ENCODE assay signal across 25 mouse cellular contexts in genomic region chr3:99741249-99742222, GRCm38 (mm10).
DNase-seq lines count a peak whose midpoint lies in the region; ATAC-seq and TF ChIP-seq lines count a peak whose summit lies in the region.
"Had no signal": no experiment of that assay in that cellular context is flagged by ENCODE, and none has a peak within 500 bp of the region (broad histone marks: within the 10 kb centered on the region; RNA-seq: fewer than 3 reads in every experiment).

No protein-coding gene starts in this region.

- peak; percentile 73; the same call in 1 of the 2 replicates for ATAC-seq in hindbrain, embryonic 14.5 days (ENCODE audit: low FRiP score)
- no peak for ATAC-seq in hindbrain, postnatal 0 days
- ATAC-seq in intestine, embryonic 15.5 days: peak; percentile 95
- ATAC-seq: CD4-positive, CD25-positive, alpha-beta regulatory T cell, adult 4 months; forebrain, embryonic 15.5 days; liver, embryonic 12.5 days; liver, postnatal 0 days had no signal

- H3K4me1 ChIP-seq in hindbrain, embryonic 14.5 days (replicated peaks; ENCODE audit: control insufficient read depth, insufficient read depth, low read length): no peaks in the 10 kb centered on the region
- H3K4me1 ChIP-seq in hindbrain, postnatal 0 days (ENCODE audit: insufficient read depth, low read length): no peaks in the 10 kb centered on the region
- no peaks in the 10 kb centered on the region for H3K4me1 ChIP-seq in intestine, embryonic 15.5 days (replicated peaks)
- H3K4me1 ChIP-seq: embryonic facial prominence, embryonic 12.5 days; forebrain, embryonic 10.5 days; forebrain, embryonic 15.5 days; liver, embryonic 12.5 days; megakaryocyte, embryonic 14.5 days; stomach, embryonic 15.5 days had no signal

- H3K4me2 ChIP-seq in hindbrain, embryonic 14.5 days (replicated peaks): no peak overlapping the region
- H3K4me2 ChIP-seq in hindbrain, postnatal 0 days (ENCODE audit: low read depth, low read length): no peak overlapping the region
- H3K4me2 ChIP-seq in intestine, embryonic 15.5 days (replicated peaks): no peak overlapping the region
- H3K4me2 ChIP-seq: embryonic facial prominence, embryonic 12.5 days; forebrain, embryonic 15.5 days; limb, embryonic 13.5 days; liver, embryonic 12.5 days; stomach, embryonic 15.5 days had no signal

- no peaks in the 10 kb centered on the region for H3K36me3 ChIP-seq in hindbrain, embryonic 14.5 days (replicated peaks; ENCODE audit: control insufficient read depth, insufficient read depth)
- H3K36me3 ChIP-seq in hindbrain, postnatal 0 days (ENCODE audit: insufficient read depth, low read length): no peaks in the 10 kb centered on the region
- no peaks in the 10 kb centered on the region for H3K36me3 ChIP-seq in intestine, embryonic 15.5 days
- H3K36me3 ChIP-seq: embryonic facial prominence, embryonic 12.5 days; forebrain, embryonic 10.5 days; forebrain, embryonic 15.5 days; limb, embryonic 13.5 days; liver, embryonic 12.5 days; stomach, embryonic 15.5 days had no signal

- H3K9ac ChIP-seq in hindbrain, embryonic 14.5 days: no peak overlapping the region
- no peak overlapping the region for H3K9ac ChIP-seq in hindbrain, postnatal 0 days (replicated peaks; ENCODE audit: low read length)
- no peak overlapping the region for H3K9ac ChIP-seq in intestine, embryonic 15.5 days
- H3K9ac ChIP-seq: embryonic facial prominence, embryonic 12.5 days; forebrain, embryonic 15.5 days; limb, embryonic 13.5 days; liver, embryonic 12.5 days; liver, postnatal 0 days; stomach, embryonic 15.5 days had no signal

- no peak overlapping the region for H3K4me3 ChIP-seq in hindbrain, embryonic 14.5 days (replicated peaks; ENCODE audit: low read length)
- H3K4me3 ChIP-seq in hindbrain, postnatal 0 days (ENCODE audit: low read length): no peak overlapping the region
- H3K4me3 ChIP-seq in intestine, embryonic 15.5 days (replicated peaks): no peak overlapping the region
- H3K4me3 ChIP-seq: embryonic facial prominence, embryonic 12.5 days; forebrain, embryonic 10.5 days; forebrain, embryonic 15.5 days; limb, embryonic 13.5 days; liver, embryonic 12.5 days; megakaryocyte, embryonic 14.5 days; stomach, embryonic 15.5 days had no signal

- no peak overlapping the region for H3K27ac ChIP-seq in hindbrain, embryonic 14.5 days
- no peak overlapping the region for H3K27ac ChIP-seq in hindbrain, postnatal 0 days
- H3K27ac ChIP-seq in intestine, embryonic 15.5 days: no peak overlapping the region
- H3K27ac ChIP-seq: embryonic facial prominence, embryonic 12.5 days; forebrain, embryonic 10.5 days; forebrain, embryonic 15.5 days; limb, embryonic 13.5 days; liver, embryonic 12.5 days; stomach, embryonic 15.5 days had no signal

- WGBS in hindbrain, embryonic 14.5 days: 60% methylated on average over 3 of the region's 3 CpGs
- WGBS in hindbrain, postnatal 0 days: 57% methylated on average over 3 of the region's 3 CpGs
- WGBS in intestine, embryonic 15.5 days: 56% methylated on average over 3 of the region's 3 CpGs

- no peaks in the 10 kb centered on the region for H3K9me3 ChIP-seq in hindbrain, embryonic 14.5 days (ENCODE audit: control insufficient read depth, low read length)
- no peaks in the 10 kb centered on the region for H3K9me3 ChIP-seq in hindbrain, postnatal 0 days (ENCODE audit: low read length)
- no peaks in the 10 kb centered on the region for H3K9me3 ChIP-seq in intestine, embryonic 15.5 days
- H3K9me3 ChIP-seq: embryonic facial prominence, embryonic 12.5 days; forebrain, embryonic 10.5 days; forebrain, embryonic 15.5 days; limb, embryonic 13.5 days; liver, embryonic 12.5 days; stomach, embryonic 15.5 days had no signal

- no peak for DNase-seq in hindbrain, embryonic 14.5 days (ENCODE audit: low spot score)
- DNase-seq in hindbrain, postnatal 0 days (ENCODE audit: low spot score): no peak
- peak; percentile 3 to 13 for DNase-seq in kidney, postnatal 36 days
- no peak for DNase-seq in kidney, postnatal 4 days
- DNase-seq in Muller cell, postnatal 12 days (ENCODE audit: inconsistent ontology term): peak; percentile 26
- DNase-seq in cerebellum, postnatal 10 days: no peak
- no peak for DNase-seq in adrenal gland, postnatal 25 days
- DNase-seq: adrenal gland, postnatal 36 days; cerebellum, adult 2 months; cerebellum, postnatal 36 days; heart, postnatal 14 days; kidney, adult 18-20 months; kidney, postnatal 14 days; liver, postnatal 0 days; lung, postnatal 36 days; right cerebral cortex, postnatal 25 days had no signal

- no peak for TF ChIP-seq CTCF in hindbrain, postnatal 0 days (IDR thresholded peaks at IDR 0.05; ENCODE audit: low read depth)

- H3K27me3 ChIP-seq in hindbrain, embryonic 14.5 days (ENCODE audit: control insufficient read depth, insufficient read depth, low read length): no peaks in the 10 kb centered on the region
- H3K27me3 ChIP-seq in hindbrain, postnatal 0 days (ENCODE audit: insufficient read depth, low read length): no peaks in the 10 kb centered on the region
- no peaks in the 10 kb centered on the region for H3K27me3 ChIP-seq in intestine, embryonic 15.5 days (replicated peaks)
- H3K27me3 ChIP-seq: embryonic facial prominence, embryonic 12.5 days; forebrain, embryonic 15.5 days; limb, embryonic 13.5 days; liver, embryonic 12.5 days; megakaryocyte, embryonic 14.5 days; stomach, embryonic 15.5 days had no signal

Comparison
In these comparisons a context has a peak if more than half of its experiments do, and no peak if none do; other contexts are left out.
1. DNase-seq: peak in kidney, postnatal 36 days (2 of 2) and Muller cell, postnatal 12 days (single experiment); none in hindbrain, embryonic 14.5 days (single experiment), hindbrain, postnatal 0 days (single experiment), kidney, postnatal 4 days (0 of 2), cerebellum, postnatal 10 days (0 of 2) and adrenal gland, postnatal 25 days (single experiment).